Mouse (Mus musculus) lung, embryonic 15.5 days (tissue): ENCODE measurements around the gene Mlh3. TPM values are rescaled to one million over a fixed set of nuclear protein-coding genes. Genes with fewer than 3 reads are reported as not detected.

Experiments used
- microRNA-seq: library from miRNA; unstranded; fragments of <30 nt; microRNA quantifications from one replicate; pipeline ENCODE4, GENCODE M21; 2016
- polyA plus RNA-seq: library from polyadenylated mRNA; unstranded; fragments of >200 nt; fragmentation: Nextera tagmentation; extraction: Ambion mirVana; gene quantifications from 2 replicates; pipeline ENCODE4 v1.2.1, GENCODE M21; 2015

Gene Mlh3
- polyA plus RNA-seq, 1 experiment from 2014 or later: 9.3 TPM

Small RNAs within 50 kb of the gene (microRNA-seq; reads per million reads assigned to microRNA genes)
- gene Mir6938: 0.74 reads per million

Other genes starting within 250 kb of the Mlh3 start
- gene Prox2, start 159.8 kb downstream of the Mlh3 start, polyA plus RNA-seq: 5.5 and 6.6 TPM in 2 replicates
- gene Dlst, start 159.8 kb downstream of the Mlh3 start, polyA plus RNA-seq: 108 and 109 TPM in 2 replicates
- gene Rps6kl1, start 119.3 kb downstream of the Mlh3 start, polyA plus RNA-seq: 1.1 and 1.4 TPM in 2 replicates
- gene Pgf, start 92.8 kb downstream of the Mlh3 start, polyA plus RNA-seq: 10.8 and 12.7 TPM in 2 replicates
- gene Eif2b2, start 51.1 kb downstream of the Mlh3 start, polyA plus RNA-seq: 88.2 and 94.9 TPM in 2 replicates
- 53.8 and 55.5 TPM in 2 replicates for gene Acyp1, start 17.8 kb upstream of the Mlh3 start, polyA plus RNA-seq
- gene Zc2hc1c, start 18.0 kb upstream of the Mlh3 start, polyA plus RNA-seq: 1.7 TPM in 2 replicates
- 19.5 and 21.1 TPM in 2 replicates for gene Nek9, start 68.8 kb upstream of the Mlh3 start, polyA plus RNA-seq
- gene Tmed10, start 104.2 kb upstream of the Mlh3 start, polyA plus RNA-seq: 321 and 334 TPM in 2 replicates
- 5.5 and 5.7 TPM in 2 replicates for gene Fos, start 203.3 kb upstream of the Mlh3 start, polyA plus RNA-seq